Mouse (Mus musculus) forebrain, embryonic 11.5 days (tissue): ENCODE results near the gene Ttc28. TPM values are rescaled to one million over a fixed set of nuclear protein-coding genes. Genes with fewer than 3 reads are reported as not detected.
A peak's percentile ranks its signal among the peaks of the same experiment; 100 is the strongest.

Experiments
- ATAC-seq: fragments of 200-750 bp; cut with Nextera tagmentation; replicated peaks from 2 replicates; pipeline ENCODE4 v1.8.0; 2017; ENCODE audit warnings: moderate TSS enrichment; ENCODE audit not compliant: low FRiP score
- DNase-seq: peaks from one replicate; pipeline ENCODE4 v3.0.0-alpha.2; 2017; ENCODE audit warnings: low spot score
- H3K27ac ChIP-seq: fragments of 300-500 bp; sonication (generic); 2 replicates; pipeline ENCODE4 v1.5.1; 2014; ENCODE audit warnings: low read depth, low read length
- H3K27me3 ChIP-seq: fragments of 300-500 bp; sonication (generic); 2 replicates; pipeline ENCODE4 v1.6.1; 2014; ENCODE audit warnings: mild to moderate bottlenecking, low read length, mixed read lengths; ENCODE audit not compliant: control insufficient read depth, insufficient read depth
- H3K36me3 ChIP-seq: fragments of 300-500 bp; sonication (generic); 2 replicates; pipeline ENCODE4 v1.6.1; 2014; ENCODE audit warnings: mild to moderate bottlenecking, low read length, moderate library complexity, mixed read lengths; ENCODE audit not compliant: control insufficient read depth, insufficient read depth
- H3K4me1 ChIP-seq: fragments of 300-500 bp; sonication (generic); replicated peaks from 2 replicates; pipeline ENCODE4 v1.6.1; 2014; ENCODE audit warnings: low read length, mixed read lengths; ENCODE audit not compliant: control insufficient read depth, insufficient read depth
- H3K4me2 ChIP-seq: fragments of 300-500 bp; sonication (generic); 2 replicates; pipeline ENCODE4 v1.6.1; 2014; ENCODE audit warnings: low read depth, mild to moderate bottlenecking, low read length, moderate library complexity, mixed read lengths; ENCODE audit not compliant: severe bottlenecking
- H3K4me3 ChIP-seq: fragments of 300-500 bp; sonication (generic); 2 replicates; pipeline ENCODE4 v1.5.1; 2014; ENCODE audit warnings: low read depth, low read length
- H3K9ac ChIP-seq: fragments of 300-500 bp; sonication (generic); 2 replicates; pipeline ENCODE4 v1.6.1; 2014; ENCODE audit warnings: low read length
- H3K9me3 ChIP-seq: fragments of 300-500 bp; sonication (generic); 2 replicates; pipeline ENCODE4 v1.6.1; 2016; ENCODE audit warnings: low read length, mixed read lengths; ENCODE audit not compliant: control insufficient read depth
- WGBS: fragments of 180-500 bp; shearing (Covaris S2); extraction: QIAGEN DNeasy Blood & Tissue Kit; methylation state at CpG from one replicate; pipeline ENCODE4 v1.1.7; 2014; 5-methylcytosine and 5-hydroxymethylcytosine counted together
- polyA plus RNA-seq: library from polyadenylated mRNA; unstranded; fragments of >200 nt; fragmentation: Nextera tagmentation; extraction: Ambion mirVana; gene quantifications from 2 replicates; pipeline ENCODE4 v1.2.1, GENCODE M21; 2014

Ttc28 gene
- polyA plus RNA-seq, 1 experiment from 2014 or later, result 19.9 TPM

DNA sequence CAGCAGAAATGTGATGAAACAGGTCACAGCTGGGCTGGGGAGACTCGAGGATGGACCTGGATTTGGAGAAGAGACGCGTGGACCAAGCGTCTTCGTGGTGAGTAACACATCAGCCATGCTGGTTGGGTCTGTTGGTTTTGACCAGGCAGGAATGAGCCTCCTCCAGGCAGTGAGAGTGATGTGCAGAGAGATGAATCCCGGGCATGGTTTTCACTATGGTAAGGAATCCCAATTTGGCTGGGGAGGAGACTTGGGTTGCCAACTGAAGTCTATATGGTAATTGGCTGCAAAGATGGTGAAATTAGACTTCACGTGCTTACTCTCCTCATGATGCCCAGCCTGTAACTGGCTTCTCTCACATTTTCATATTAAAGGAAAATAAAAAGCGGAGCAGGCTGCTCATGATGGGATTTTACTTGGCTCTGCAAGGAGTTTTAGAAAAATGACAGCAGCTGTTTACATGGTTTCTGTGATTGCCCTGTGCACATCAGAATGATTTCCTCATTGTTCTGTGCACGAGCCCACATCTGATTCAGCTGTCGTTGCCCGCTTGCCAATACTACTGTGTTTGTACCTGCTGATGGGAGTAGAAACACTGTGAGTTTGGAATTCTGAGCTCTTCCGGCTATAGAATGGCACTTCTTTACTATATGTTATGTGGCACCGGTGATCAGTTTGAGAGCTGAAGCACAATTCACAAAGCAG, 117.4 kb downstream of the Ttc28 start:
- H3K27me3 ChIP-seq, result no peaks in the 10 kb centered on the region
- H3K36me3 ChIP-seq, result no peaks in the 10 kb centered on the region
- H3K27ac ChIP-seq, result no peak overlapping the region; the same call in 1 of the 2 replicates
- DNase-seq (no peak), ATAC-seq (no peak)
- 84% methylated on average over 13 of the region's 13 CpGs for WGBS
- no peak overlapping the region for H3K4me2 ChIP-seq
- no peak overlapping the region for H3K9ac ChIP-seq
- no peak overlapping the region for H3K4me3 ChIP-seq
- no peaks in the 10 kb centered on the region for H3K9me3 ChIP-seq
- H3K4me1 ChIP-seq, result no peaks in the 10 kb centered on the region

DNA sequence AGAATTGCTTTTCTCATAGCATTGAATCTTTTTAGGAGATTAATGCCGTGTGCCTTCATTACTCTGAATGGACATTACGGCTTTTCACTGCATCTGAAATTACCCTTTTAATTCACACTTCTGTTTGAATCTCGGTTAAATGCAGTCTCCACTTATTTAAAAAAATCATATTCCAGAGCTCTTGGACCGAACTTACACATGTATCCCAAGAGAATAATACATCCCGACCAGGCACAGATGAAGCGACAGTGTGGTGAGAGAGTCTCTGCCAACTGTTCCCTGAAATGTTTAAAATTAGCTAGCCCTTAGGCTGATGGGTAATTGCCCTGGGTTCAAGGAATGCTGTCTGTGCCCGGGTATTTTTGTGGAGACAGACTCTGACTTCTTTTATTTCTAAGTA, 118.1 kb downstream of the Ttc28 start:
- Histone ChIP-seq H3K4me3 (no peak overlapping the region), H3K4me2 (no peak overlapping the region), H3K4me1 (no peaks in the 10 kb centered on the region), H3K27ac (no peak overlapping the region), H3K9ac (no peak overlapping the region), H3K27me3 (no peaks in the 10 kb centered on the region), H3K9me3 (no peaks in the 10 kb centered on the region), H3K36me3 (no peaks in the 10 kb centered on the region)
- DNase-seq (no peak), ATAC-seq (no peak)
- 72% methylated on average over 7 of the region's 7 CpGs for WGBS

DNA sequence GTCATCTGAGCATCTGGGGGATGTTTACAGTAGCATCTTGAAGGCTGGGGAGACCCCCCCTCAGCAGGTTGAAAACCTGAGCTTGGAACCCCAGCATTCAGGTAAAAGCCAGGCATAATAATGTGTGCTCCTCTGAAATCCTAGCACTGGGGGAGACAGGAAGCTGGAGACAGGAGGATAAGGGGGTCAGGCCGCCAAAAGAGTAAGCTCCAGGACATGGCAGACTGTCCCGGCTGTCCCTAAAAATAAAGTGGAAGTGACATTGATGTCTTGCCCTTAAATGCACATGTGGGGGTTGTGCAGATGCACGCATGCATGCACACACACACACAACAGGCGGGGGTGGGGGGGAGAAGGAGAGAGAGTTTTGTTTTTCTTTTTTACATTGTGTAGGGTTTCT, 118.7 kb downstream of the Ttc28 start:
- H3K27me3 ChIP-seq, result no peaks in the 10 kb centered on the region
- no peak overlapping the region for H3K9ac ChIP-seq
- H3K4me2 ChIP-seq, result no peak overlapping the region
- H3K36me3 ChIP-seq, result no peaks in the 10 kb centered on the region
- no peak overlapping the region for H3K27ac ChIP-seq
- 82% methylated on average over 4 of the region's 4 CpGs for WGBS
- DNase-seq (no peak), ATAC-seq (no peak)
- H3K9me3 ChIP-seq, result no peaks in the 10 kb centered on the region
- H3K4me3 ChIP-seq, result no peak overlapping the region
- H3K4me1 ChIP-seq, result no peaks in the 10 kb centered on the region

DNA sequence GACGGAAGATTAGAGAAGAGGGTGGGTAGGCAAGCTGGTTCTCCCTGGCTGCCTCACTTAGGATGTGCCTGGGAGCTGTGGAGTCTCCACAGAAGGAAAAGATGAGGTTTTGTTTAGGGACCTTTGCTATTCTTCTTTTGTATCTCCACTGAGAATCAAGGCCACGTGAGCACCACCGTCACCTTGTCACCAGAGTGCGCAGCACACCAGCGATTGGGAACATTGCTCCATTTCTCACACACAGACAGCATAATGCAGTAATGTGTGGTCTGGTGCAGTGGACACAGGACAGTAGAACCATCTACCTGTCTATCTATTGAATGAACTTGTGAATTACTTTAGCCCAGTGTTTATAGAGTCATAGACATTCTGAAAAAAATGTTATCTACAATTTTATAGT, 121.3 kb downstream of the Ttc28 start:
- Histone ChIP-seq H3K4me3 (no peak overlapping the region), H3K4me2 (no peak overlapping the region), H3K9me3 (no peaks in the 10 kb centered on the region; the same call in 1 of the 2 replicates), H3K27me3 (no peaks in the 10 kb centered on the region), H3K27ac (no peak overlapping the region), H3K9ac (no peak overlapping the region), H3K4me1 (no peaks in the 10 kb centered on the region), H3K36me3 (no peaks in the 10 kb centered on the region)
- DNase-seq (no peak), ATAC-seq (no peak)
- WGBS, result 81% methylated on average over 5 of the region's 5 CpGs

DNA sequence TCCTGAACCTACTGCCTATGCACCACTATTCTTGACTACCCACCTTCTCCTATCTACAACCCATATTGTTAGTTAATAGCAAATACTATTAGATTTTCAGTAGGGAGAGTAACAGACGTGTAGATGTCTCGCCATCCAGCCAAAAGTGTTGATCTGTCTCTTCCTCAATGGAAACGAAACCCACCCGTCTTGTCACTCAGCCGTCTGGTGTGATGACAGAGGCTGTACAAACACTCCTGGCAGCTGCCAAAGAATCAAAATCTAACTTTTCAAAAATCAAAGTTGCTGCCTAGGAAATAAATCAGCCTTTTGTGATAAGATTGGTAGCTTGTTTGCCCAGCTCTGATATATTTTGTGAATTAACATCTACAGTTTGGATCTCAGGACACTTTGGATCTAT, 123.6 kb downstream of the Ttc28 start:
- no peaks in the 10 kb centered on the region for H3K27me3 ChIP-seq
- WGBS, result 90% methylated on average over 5 of the region's 5 CpGs
- peaks cover 4% of the 10 kb centered on the region; the same call in 1 of the 2 replicates for H3K4me1 ChIP-seq
- DNase-seq (no peak), ATAC-seq (no peak)
- no peak overlapping the region for H3K27ac ChIP-seq
- H3K4me3 ChIP-seq, result no peak overlapping the region
- no peaks in the 10 kb centered on the region for H3K36me3 ChIP-seq
- no peak overlapping the region for H3K4me2 ChIP-seq
- no peaks in the 10 kb centered on the region; the same call in 1 of the 2 replicates for H3K9me3 ChIP-seq
- H3K9ac ChIP-seq, result no peak overlapping the region

DNA sequence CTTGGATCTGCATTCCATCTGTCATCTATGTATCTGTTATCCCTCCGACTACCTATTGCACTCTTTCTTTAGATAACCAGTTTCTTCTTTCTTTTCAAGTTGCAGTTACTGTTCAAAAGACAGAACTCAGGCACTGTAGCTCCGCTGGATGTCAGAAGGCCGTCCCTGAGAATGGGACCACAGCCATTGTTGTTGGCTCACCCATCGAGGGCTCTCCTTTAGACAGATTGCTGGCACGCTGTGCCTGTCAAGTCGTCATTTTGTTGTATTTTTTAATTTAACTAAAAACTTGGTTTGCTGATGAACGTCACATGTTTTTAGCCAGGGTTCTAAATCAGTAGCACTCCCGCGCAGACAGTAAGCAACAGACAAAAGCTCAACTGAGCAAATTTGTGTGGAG, 124.1 kb downstream of the Ttc28 start:
- no peak for ATAC-seq
- WGBS, result 91% methylated on average over 9 of the region's 9 CpGs
- H3K27ac ChIP-seq, result no peak overlapping the region

DNA sequence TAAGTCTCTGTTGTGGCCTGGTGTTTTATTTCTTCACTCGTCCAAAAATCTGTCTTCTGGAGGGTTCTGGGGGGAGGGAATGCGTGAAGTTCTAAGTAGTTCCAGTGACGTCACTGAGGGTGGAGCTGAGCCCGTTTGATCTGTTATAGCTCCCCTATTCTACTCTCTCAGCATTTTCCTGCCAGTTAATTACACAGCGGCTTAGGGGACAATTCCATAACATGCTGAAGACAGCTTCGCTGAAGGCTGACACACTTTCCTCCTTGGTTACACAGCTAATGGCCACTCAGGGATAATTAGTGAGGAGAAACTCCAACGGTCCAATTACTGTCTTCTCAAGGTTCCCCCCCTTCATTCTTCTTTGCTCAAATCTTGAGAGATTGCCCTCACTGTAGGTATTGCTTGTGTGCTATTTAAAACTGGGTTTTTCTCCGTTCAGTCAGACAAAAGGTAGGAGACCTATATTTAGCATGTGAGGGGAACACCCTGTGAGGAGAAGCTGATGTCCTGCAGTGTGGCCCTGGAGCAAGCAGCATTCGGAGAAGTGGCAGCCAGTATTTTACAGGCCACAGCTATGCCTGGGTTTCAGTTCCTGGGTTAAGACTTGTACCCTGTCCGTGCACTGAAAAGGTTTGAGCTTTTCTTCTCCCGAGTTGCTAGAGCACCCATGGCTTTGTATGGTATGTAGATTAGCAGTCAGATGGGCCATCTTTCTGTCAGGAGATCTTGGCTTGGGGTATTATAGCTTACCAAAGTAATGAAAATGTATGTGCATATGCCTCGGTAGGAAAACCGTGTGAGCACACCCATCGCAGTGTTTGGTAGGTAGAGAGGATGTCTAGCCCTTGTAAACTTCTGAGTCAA, 126.9 kb downstream of the Ttc28 start:
- H3K9ac ChIP-seq, result no peak overlapping the region
- peak; percentile 78 for ATAC-seq
- no peaks in the 10 kb centered on the region; the same call in 1 of the 2 replicates for H3K9me3 ChIP-seq
- WGBS, result 47% methylated on average over 14 of the region's 14 CpGs
- H3K4me2 ChIP-seq, result no peak overlapping the region
- DNase-seq, result no peak
- peaks cover 4% of the 10 kb centered on the region; the same call in 1 of the 2 replicates for H3K4me1 ChIP-seq
- H3K4me3 ChIP-seq, result no peak overlapping the region
- no peaks in the 10 kb centered on the region for H3K27me3 ChIP-seq
- H3K36me3 ChIP-seq, result no peaks in the 10 kb centered on the region
- no peak overlapping the region for H3K27ac ChIP-seq

More for the DNA sequence above, 124.1 kb downstream of the Ttc28 start:
- Histone ChIP-seq H3K36me3 (no peaks in the 10 kb centered on the region), H3K27me3 (no peaks in the 10 kb centered on the region), H3K4me1 (peaks cover 4% of the 10 kb centered on the region; the same call in 1 of the 2 replicates), H3K9ac (no peak overlapping the region), H3K4me2 (no peak overlapping the region), H3K9me3 (no peaks in the 10 kb centered on the region; the same call in 1 of the 2 replicates), H3K4me3 (no peak overlapping the region)
- no peak for DNase-seq

DNA sequence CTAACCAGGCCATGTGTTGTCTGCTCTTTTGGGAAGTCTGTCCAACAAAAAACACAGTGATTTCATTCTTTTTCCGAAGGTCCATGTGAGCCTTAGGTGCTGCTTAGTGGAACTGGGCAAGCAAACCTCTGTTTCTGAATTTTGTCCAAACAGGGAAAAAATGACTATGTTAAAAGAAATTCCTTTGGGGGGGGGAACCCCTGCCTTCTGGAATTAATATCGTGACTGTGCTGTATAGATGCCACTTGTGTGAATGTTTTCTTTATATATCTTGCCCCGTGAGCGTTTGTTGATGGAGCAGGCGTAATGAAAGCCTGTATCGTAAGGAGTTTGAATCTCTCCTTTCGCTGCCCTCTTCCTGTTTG, 127.5 kb downstream of the Ttc28 start:
- no peak overlapping the region for H3K27ac ChIP-seq
- H3K36me3 ChIP-seq, result no peaks in the 10 kb centered on the region
- no peak overlapping the region for H3K4me3 ChIP-seq
- no peaks in the 10 kb centered on the region; the same call in 1 of the 2 replicates for H3K9me3 ChIP-seq
- DNase-seq, result no peak
- H3K4me1 ChIP-seq, result peaks cover 4% of the 10 kb centered on the region; the same call in 1 of the 2 replicates
- no peaks in the 10 kb centered on the region for H3K27me3 ChIP-seq
- no peak for ATAC-seq
- WGBS, result 81% methylated on average over 7 of the region's 7 CpGs
- no peak overlapping the region for H3K9ac ChIP-seq
- no peak overlapping the region for H3K4me2 ChIP-seq
